8 mouse cellular contexts compared by ENCODE assay signal in the genomic region with DNA sequence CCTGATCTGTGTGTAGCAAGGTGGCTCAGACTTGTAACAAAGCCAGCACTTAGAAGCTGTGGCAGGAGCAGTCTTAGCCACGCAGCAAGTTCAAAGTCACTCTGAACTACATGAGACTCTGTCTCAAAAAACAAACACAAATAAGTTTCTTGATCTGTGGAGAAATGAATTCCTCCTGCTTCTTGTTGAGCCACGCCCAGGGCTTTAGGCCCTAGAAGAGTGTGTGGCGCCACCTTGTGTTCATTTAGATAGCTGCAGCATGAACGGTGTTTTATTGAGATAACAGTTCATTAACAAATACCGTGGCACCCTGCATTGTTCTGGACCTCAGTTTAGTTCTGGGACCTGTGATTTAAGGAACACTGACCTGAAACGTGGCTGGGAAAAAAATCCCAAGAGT. TPM values are rescaled to one million over a fixed set of nuclear protein-coding genes. Genes with fewer than 3 reads are reported as not detected.
DNase-seq lines count a peak whose midpoint lies in the region; ATAC-seq and TF ChIP-seq lines count a peak whose summit lies in the region.

No protein-coding gene starts in this region.

- ATAC-seq in limb, embryonic 11.5 days (ENCODE audit: insufficient number of reproducible peaks, low FRiP score, low TSS enrichment, low read depth): no peak

- no peak overlapping the region for H3K4me3 ChIP-seq in limb, embryonic 11.5 days (ENCODE audit: low read depth, low read length)
- H3K4me3 ChIP-seq in thymus, adult 2 months (ENCODE audit: control insufficient read depth, insufficient read depth, low read length): no peak overlapping the region

- H3K9ac ChIP-seq in limb, embryonic 11.5 days (ENCODE audit: low read length): no peak overlapping the region

- H3K27ac ChIP-seq in limb, embryonic 11.5 days (replicated peaks; ENCODE audit: low read depth, low read length): no peak overlapping the region
- H3K27ac ChIP-seq in thymus, adult 2 months (ENCODE audit: control insufficient read depth, insufficient read depth, low read length): no peak overlapping the region

- no peaks in the 10 kb centered on the region for H3K9me3 ChIP-seq in limb, embryonic 11.5 days (ENCODE audit: control insufficient read depth, low read length)

- TF ChIP-seq CTCF in thymus, adult 2 months (IDR thresholded peaks at IDR 0.05; ENCODE audit: borderline replicate concordance, control insufficient read depth, extremely low read depth, insufficient read depth, low read length, poor library complexity): no peak

- DNase-seq in 3T3-L1 (ENCODE audit: low read depth, low spot score): peak; percentile 92
- DNase-seq in MEL-GATA-1-ER (ENCODE audit: extremely low read depth, low read depth): peak; percentile 63
- DNase-seq in cerebellum, postnatal 10 days: peak; percentile 85 to 90
- DNase-seq in gastrocnemius, adult 8-10 months (ENCODE audit: low spot score in 2 of 2): peak; percentile 65 to 70
- peak; percentile 91 for DNase-seq in kidney, adult 9 months
- DNase-seq in limb, embryonic 11.5 days (ENCODE audit: low spot score): peak; percentile 83
- DNase-seq in neural tube, embryonic 10.5 days (ENCODE audit: extremely low spot score, low spot score): peak; percentile 78
- DNase-seq in thymus, adult 2 months: peak; percentile 64

- 6% methylated on average over 6 of the region's 6 CpGs for WGBS in limb, embryonic 11.5 days
- 2% methylated on average over 6 of the region's 6 CpGs for WGBS in thymus, adult 2 months

- no peak overlapping the region for H3K4me2 ChIP-seq in limb, embryonic 11.5 days (ENCODE audit: low read depth, severe bottlenecking)

- no peaks in the 10 kb centered on the region for H3K4me1 ChIP-seq in limb, embryonic 11.5 days (ENCODE audit: control insufficient read depth, insufficient read depth, low read length)
- peaks cover under 1% of the 10 kb centered on the region for H3K4me1 ChIP-seq in thymus, adult 2 months (replicated peaks; ENCODE audit: control insufficient read depth, insufficient read depth, low read length)

- peaks cover 10% of the 10 kb centered on the region for H3K27me3 ChIP-seq in limb, embryonic 11.5 days (ENCODE audit: control insufficient read depth, insufficient read depth, low read length)
- no peaks in the 10 kb centered on the region; the same call in 1 of the 2 replicates for H3K27me3 ChIP-seq in thymus, adult 2 months (ENCODE audit: control insufficient read depth, insufficient read depth, low read length)

- no peak for TF ChIP-seq POLR2A in thymus, adult 2 months (IDR thresholded peaks at IDR 0.05; ENCODE audit: control insufficient read depth, extremely low read depth, insufficient read depth, low read length, poor library complexity)

- H3K36me3 ChIP-seq in limb, embryonic 11.5 days (ENCODE audit: control insufficient read depth, insufficient read depth, low read length): peaks cover 7% of the 10 kb centered on the region; the same call in 1 of the 2 replicates
- H3K36me3 ChIP-seq in thymus, adult 2 months (ENCODE audit: control insufficient read depth, insufficient read depth, low read length): no peaks in the 10 kb centered on the region

RNA-seq across cellular contexts. Expression of gene Fam166b, which starts 8.6 kb away (rescaled TPM):
- not detected for total RNA-seq in gastrocnemius, adult 8-10 months (2022)
- 0.14 TPM in 1 of 2 replicates, not detected in the other for polyA plus RNA-seq in limb, embryonic 11.5 days (2014; fragmentation: Nextera tagmentation; extraction: Ambion mirVana)
- 0.22 and 0.42 TPM in 2 replicates for polyA plus RNA-seq in thymus, adult 2 months (2012; rRNA removed)

RNA-seq across cellular contexts. Expression of gene Tesk1, which starts 21.4 kb away (rescaled TPM):
- 10 to 100 TPM; 53.4 to 69.3 (median 59.4) TPM for total RNA-seq in gastrocnemius, adult 8-10 months (2022)
- 9.8 TPM in 2 replicates for polyA plus RNA-seq in limb, embryonic 11.5 days (2014; fragmentation: Nextera tagmentation; extraction: Ambion mirVana)
- 66.6 and 67.5 TPM in 2 replicates for polyA plus RNA-seq in thymus, adult 2 months (2012; rRNA removed)

RNA-seq across cellular contexts. Expression of gene Cd72, which starts 34.1 kb away (rescaled TPM):
- total RNA-seq in gastrocnemius, adult 8-10 months (2022): not detected
- 2.4 and 4.0 TPM in 2 replicates for polyA plus RNA-seq in limb, embryonic 11.5 days (2014; fragmentation: Nextera tagmentation; extraction: Ambion mirVana)
- polyA plus RNA-seq in thymus, adult 2 months (2012; rRNA removed): 9.8 and 10.8 TPM in 2 replicates

RNA-seq across cellular contexts. Expression of gene Rusc2, which starts 38.5 kb away (rescaled TPM):
- total RNA-seq in gastrocnemius, adult 8-10 months (2022): 10 to 100 TPM; 21.5 to 25.4 (median 23.3) TPM
- 3.5 and 4.5 TPM in 2 replicates for polyA plus RNA-seq in limb, embryonic 11.5 days (2014; fragmentation: Nextera tagmentation; extraction: Ambion mirVana)
- 4.2 and 4.3 TPM in 2 replicates for polyA plus RNA-seq in thymus, adult 2 months (2012; rRNA removed)
